Mouse (Mus musculus): ENCODE measurements at regions not wholly inside any gene's neighbourhood (a gene's known extent, or its start where the extent isn't known, plus 50 kb on each side); places are given as distances from the start of the nearest gene placed in this dataset.

DNA sequence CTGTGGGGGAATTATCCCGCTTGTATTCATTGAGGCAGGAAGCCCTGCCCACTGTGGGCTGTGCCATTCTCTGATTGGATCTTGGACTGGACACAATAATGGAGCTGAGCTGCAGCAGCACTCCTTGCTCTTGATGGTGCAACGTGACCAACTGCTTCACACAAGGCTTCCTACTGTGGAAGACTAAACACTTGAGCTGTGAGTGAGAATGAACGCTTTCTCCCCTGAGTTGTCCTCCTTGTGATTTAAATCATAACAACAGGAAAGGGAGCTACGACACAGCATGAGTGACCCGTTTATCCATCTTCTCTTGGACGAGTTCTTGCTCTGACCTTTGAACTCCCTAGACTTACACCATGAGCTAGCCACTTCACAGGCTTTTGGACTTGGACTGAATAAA is 171.0 kb upstream of the Cops8 start:
- TF ChIP-seq POLR2A (IDR thresholded peaks at IDR 0.05; ENCODE audit: insufficient read depth, low read depth, low read length) = no peak
- TF ChIP-seq CTCF (IDR thresholded peaks at IDR 0.05) = no peak
- no peak for TF ChIP-seq EP300 (IDR thresholded peaks at IDR 0.05; ENCODE audit: insufficient read depth, low read depth, low read length)

All from heart, adult 2 months (tissue).